Mouse (Mus musculus) monocyte, adult 2 months (primary cell): ENCODE measurements around the gene Pank4.

ENCODE experiments used
- DNase-seq, 2 experiments: peaks; one replicate each; pipeline ENCODE4 v3.0.0; 2022; ENCODE audit warnings: low spot score in 2 of 2, low read depth in 1 of 2

Pank4 gene

DNA sequence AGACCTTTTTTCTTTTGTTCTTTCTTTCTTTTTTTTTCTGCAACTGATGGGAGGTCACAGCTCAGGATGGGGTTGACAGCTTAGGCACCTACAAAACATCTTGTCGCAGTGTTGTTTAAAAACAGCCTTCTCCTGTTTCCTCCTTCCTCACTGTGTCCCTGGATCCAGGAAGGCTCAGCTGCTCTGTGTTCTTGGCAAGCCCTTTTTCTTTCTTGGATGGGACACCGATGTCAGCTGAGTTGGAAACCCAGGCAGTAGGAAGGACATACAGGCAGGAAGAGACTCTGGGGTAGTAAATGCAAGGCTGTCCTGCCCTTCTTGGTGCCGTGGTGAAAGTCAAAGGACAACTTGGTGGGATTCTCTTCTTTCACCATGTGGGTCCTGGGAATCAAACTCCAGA lies 1.9 kb downstream of the Pank4 start:
- DNase-seq = no peak

GRCm38 (mm10) chr4:154967173-154967572 lies 3.2 kb downstream of the Pank4 start:
- peak in 1 of 2 experiments; percentile 22 for DNase-seq

DNA sequence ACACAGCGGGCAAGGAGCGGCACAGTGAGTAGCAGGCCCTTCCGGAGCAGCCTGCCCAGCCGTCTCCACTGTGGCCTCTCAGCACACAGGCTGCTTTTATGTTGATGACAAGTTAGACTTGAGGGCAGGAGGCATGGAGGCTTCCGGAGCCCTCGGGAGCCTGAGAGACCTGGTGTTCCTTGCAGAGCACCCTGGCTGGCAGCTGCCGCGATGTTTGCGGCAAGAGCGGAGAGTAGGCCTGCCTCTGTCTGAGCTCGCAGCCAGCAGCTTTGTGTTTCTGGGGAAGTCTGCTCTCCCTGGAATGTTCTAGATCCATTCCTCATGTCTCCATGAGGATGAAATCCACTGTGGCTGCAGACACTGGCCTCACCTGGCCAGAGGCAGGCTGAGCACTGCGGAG lies 8.6 kb downstream of the Pank4 start:
- no peak for DNase-seq

DNA sequence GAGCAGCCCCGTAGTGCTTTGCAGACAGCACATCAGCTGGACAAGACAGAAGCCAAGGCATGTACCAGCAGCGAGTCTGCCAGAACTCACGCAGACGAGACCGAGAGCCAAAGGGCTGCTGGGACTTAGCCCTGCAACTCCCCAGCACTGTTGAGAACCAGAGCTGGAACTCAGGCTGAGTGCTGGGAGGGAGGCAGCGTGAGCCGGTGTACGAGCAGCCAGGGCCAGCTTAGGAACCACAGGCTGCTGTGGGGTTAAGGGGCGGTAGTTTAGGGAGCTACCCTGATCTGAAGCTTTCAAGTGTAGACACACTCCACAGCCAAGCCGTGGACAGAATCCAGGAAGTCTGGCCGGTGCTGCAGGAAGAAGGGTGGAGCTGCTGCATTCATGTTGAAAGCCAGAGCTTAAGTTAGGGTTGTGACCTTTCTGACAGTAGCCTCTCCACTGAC lies 10.3 kb downstream of the Pank4 start:
- DNase-seq = no peak

DNA sequence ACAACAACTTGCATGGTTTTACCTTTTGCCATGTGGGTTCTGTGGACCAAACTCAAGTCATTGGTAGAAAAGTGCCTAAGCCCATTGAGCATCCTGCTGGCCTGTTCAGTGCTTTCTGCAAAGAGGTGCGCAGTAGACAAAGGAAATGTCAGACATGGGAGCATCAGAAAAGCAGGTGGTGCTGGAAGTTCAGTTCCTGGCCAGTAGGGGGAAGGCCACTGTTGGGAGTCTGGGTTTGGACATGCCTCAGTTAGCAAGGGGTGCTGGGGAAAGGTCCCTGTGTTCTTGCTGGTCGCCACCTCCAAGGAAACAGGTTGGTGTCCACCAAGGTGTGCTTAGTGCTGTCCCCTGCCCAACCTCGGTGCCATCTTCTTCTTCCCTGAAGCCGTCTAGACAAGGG lies 16.2 kb downstream of the Pank4 start:
- no peak for DNase-seq

DNA sequence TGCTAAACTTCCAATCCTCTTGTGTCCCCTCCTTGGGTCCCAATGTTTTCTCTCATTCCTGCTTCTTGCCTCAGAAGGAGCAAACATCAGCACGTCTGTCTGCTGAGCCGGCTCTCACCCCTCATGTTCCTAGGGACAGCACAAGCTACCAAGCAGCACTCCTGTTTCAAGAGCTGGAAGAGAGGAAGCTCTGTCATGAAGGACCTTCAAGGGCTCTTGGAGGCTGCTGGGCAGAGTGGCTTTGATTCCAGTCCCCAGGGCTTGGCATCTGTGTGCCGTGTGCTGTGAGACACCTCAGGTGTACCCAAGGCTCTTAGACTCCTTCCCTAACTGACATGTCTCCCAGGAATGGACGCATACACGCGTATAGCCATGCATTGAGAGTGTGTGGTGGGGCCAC lies 17.2 kb downstream of the Pank4 start:
- no peak for DNase-seq

DNA sequence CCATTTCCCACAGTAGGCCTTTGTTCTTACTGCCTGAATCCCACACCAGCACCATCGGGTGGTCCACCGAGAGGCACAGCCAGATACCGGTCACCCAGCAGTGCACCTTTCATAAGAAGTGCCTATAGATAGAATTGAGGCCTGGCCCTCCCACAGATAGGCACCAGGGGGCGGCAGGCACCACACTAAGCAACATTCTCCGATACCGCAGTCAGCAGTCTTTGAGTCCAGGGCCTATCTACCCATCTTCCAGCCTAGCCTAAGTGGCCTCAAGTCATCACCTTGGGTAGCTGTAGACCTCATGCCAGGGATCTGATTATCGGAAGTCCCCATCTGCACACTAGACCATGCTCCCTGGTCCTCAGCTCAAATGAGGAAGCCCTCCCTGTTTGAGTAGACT lies 17.6 kb downstream of the Pank4 start:
- peak in 1 of 2 experiments; percentile 8 for DNase-seq

GRCm38 (mm10) chr4:154982247-154983120 lies 18.6 kb downstream of the Pank4 start:
- no peak for DNase-seq

GRCm38 (mm10) chr4:154983767-154984166 lies 19.8 kb downstream of the Pank4 start:
- no peak for DNase-seq

DNA sequence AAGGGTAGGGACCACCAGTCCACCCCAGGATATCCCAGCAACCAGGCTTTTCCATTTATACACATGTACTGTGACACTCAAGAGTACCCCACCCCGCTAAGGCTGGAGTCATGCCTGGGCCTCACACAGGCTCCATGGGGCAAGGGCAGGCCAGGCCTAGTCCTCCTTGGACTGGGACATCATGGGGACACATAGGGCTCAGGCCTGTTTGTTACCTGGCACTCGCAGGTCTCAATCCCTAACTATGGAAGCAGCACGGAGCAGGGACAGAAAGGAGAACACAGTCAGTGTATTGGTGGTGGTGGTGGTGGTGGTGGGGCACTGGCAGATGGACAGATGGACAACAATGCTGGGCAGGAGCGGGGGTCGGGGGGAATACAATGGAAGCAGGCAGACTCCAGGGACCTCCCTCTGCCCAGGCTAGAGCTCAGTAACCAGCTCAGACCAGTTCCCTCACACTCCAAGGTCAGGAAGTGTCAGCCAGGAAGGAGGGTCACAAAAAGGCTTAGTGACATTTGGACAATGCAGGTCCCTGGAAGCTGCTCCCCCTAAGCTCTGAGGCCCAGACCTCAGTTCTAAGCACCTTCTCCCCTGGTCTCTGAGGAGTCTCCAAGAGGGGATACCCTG lies 21.3 kb downstream of the Pank4 start:
- no peak for DNase-seq

- peak in 1 of 2 experiments; percentile 39 for DNase-seq
Measured at GRCm38 (mm10) chr4:154986096-154986495, 22.2 kb downstream of the Pank4 start.

- DNase-seq = no peak
Measured at GRCm38 (mm10) chr4:154986750-154987149, 22.8 kb downstream of the Pank4 start.

DNA sequence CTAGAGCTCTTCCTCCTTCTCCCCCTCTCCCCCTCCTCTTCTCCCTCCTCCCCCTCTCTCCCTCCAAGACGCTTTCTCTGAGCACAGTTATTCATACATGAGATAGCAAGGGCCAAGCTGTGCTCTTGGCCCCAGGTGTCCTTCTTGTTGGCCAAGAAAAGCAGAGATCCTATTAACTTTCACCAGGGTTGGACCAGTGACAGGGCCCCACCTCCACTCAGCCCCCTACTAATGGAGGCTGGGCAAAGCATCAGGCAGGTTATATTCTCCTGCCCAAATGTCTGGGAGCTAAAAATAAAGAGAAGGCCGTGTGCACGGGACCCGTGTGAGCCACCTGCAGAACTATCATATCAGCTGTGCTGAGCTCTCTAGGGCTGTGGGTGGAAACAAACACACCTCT lies 31.0 kb downstream of the Pank4 start:
- no peak for DNase-seq

DNA sequence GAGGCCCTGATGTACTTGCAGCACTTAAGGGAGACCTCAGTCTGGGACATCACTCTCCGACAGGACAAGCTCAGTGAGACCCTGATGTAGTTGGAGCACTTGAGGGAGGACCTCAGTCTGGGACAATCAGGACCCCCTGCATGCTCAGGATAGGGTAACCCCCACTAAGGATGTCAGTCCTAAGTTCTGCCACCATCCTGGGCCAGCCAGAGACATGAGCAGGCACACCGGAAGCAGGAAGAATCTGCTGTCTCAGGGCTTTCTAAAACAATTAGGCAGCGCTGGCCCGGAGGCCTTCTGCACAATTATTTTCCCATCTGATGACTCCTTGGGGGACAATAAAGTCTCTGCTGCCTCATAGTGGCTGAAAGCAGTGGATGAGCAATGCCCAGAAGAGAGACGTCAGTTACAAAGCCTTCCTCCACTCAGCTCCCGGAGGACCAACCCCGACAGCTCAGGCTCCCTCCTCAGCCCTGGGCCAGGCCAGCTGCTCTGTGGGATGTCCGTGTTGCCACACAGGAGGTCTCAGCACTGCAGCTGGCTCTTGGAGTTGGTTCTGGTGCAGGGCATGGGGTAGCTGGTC lies 32.7 kb downstream of the Pank4 start:
- DNase-seq = no peak

DNA sequence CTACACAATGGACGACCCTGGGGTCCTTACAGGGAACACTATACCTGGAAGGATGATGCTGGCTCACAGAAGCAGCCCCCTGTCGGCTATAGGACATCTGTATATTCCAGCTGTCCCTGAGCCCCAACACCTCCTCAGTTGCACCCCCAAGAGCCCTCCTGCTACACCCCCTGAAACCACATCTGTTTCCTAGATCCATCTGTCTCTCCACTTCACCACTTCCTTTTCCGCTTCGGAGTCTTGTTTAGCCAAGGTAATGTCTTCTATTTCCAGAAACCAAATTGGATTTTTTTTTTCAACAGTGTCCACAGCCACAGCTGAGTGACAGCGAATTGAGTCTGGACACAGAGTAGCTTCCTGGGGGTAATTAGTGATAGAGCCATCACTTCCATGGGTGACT lies 35.5 kb downstream of the Pank4 start:
- no peak for DNase-seq

- DNase-seq = no peak
Measured at GRCm38 (mm10) chr4:155005278-155005677, 41.4 kb downstream of the Pank4 start.

DNA sequence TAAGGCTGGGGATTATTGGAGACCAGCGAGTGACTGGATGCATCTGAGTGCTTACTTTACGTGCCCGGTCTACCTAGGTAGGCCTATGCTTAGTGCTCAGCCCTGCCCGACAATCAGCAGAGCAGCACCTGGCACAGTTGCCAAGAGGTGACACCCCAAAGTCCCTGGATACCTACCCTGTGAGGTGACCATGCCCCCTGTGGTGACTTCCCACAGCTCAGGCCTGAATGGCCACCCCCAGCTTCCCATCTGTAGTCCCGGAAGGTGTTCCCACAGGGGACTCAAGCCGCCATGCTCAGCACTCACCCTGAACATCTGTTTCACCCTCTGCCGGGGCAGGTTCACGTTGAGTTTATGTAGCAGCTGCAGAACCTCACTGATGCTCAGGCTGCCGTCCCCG lies 42.4 kb downstream of the Pank4 start:
- DNase-seq = no peak

DNA sequence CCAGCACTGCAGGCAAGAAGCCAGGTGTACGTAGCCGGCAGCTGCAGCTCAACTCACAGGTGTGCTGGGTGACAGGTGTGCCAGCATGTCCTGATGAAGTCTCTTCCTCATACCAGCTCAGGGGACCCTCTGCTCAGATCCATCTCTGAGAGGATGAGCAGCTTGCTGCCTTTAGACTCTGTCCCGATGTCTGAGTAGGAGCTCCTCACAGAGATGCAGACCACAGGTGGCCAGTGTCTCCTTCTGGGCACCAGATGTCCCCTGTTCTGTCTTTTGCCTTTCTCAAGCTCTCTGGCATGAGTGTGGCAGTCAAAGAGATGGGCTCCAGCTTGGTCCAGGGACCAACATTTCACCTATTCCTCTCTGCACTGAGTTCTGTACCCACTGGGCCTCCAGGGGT lies 43.7 kb downstream of the Pank4 start:
- DNase-seq = no peak

DNA sequence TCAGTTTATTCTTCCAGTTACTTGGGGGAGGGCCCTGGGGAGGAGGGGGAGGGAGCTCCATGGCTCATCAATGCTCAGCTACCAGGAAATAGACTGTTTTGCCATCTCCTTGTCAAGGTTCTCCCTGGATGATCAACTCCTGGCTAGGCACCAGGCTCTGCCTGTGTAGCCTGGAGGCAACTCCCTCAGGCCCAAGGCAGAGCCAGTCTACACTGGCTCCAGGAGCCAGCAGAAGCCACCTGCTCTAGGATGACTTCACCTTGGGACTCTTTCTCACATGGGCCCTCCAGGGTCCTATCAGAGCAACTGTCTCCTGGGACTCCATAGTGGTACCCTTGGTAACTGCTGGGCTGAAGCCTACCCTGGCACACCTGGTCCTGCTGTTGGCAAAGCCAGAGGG lies 44.2 kb downstream of the Pank4 start:
- no peak for DNase-seq

GRCm38 (mm10) chr4:155009216-155009615 lies 45.3 kb downstream of the Pank4 start:
- no peak for DNase-seq

DNA sequence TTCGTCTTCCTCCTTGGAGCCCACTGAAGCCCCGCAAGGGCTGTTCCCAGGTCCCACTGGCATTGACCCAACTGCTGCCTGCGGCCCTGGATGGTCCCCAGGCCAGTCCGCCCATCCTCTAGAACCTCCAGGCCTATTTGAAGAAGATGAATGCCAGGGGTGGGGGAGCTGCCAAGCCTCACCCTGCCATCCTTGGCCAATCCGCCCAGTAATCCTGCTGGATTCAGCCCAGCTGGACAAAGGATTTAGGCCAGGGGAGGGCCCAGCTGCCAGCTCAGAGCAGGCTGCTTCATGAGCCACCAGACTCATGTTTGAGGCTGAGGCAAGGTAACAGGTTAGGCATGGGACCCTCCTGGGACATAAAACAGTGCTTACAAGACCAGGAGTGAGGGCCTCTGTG lies 46.9 kb downstream of the Pank4 start:
- DNase-seq = no peak

GRCm38 (mm10) chr4:155011312-155012025 lies 47.5 kb downstream of the Pank4 start:
- no peak for DNase-seq
